Mouse (Mus musculus): ENCODE data around the gene Thtpa.

- no peak for TF ChIP-seq ZKSCAN1 (IDR thresholded peaks at IDR 0.05; ENCODE audit: low read depth, low read length)
- TF ChIP-seq ZC3H11A (IDR thresholded peaks at IDR 0.05; ENCODE audit: low read depth, low read length): no peak
- no peak for TF ChIP-seq CTCF (IDR thresholded peaks at IDR 0.05 in 2 of 3, conservative IDR thresholded peaks at IDR 0.05 in 1 of 3; ENCODE audit: control insufficient read depth in 1 of 3, insufficient read depth in 1 of 3, low read depth in 2 of 3, low read length in 3 of 3, poor library complexity in 1 of 3, severe bottlenecking in 1 of 3)
- TF ChIP-seq POLR2AphosphoS5 (IDR thresholded peaks at IDR 0.05; ENCODE audit: borderline replicate concordance, low read depth, low read length): no peak
- TF ChIP-seq EP300 (IDR thresholded peaks at IDR 0.05; ENCODE audit: low read depth in 1 of 2, low read length in 2 of 2): no peak
- no peak for TF ChIP-seq ZNF384 (IDR thresholded peaks at IDR 0.05; ENCODE audit: low read depth, low read length)
- TF ChIP-seq POLR2A (IDR thresholded peaks at IDR 0.05; ENCODE audit: control insufficient read depth in 1 of 2, insufficient read depth in 1 of 2, low read depth in 1 of 2, low read length in 2 of 2, poor library complexity in 1 of 2): no peak
These were observed 44.7 kb downstream of the Thtpa start for GRCm38 (mm10) chr14:55139313-55139712.

Measured in MEL (cell line).